Comparison of ENCODE assay signal across 16 mouse cellular contexts in the genomic region with DNA sequence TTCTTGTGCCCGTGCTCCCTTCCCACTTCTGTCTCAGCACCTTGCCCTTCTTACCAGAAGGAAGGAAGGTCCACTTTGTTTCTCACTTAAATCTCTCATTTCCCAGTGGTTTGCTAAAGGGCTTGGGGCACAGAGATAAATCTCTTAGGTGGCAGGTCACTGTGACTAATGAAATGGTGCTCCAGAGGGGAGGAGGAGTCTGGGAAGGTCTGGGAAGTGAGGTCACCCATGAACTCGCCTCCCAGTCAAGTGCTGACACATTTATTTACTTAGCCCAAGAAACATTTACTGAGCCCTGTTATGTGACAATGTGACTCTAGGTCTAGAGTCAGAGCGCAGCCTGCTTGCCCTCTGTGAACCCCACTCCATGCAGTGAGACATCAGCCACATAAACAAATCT. TPM values are rescaled to one million over a fixed set of nuclear protein-coding genes. Genes with fewer than 3 reads are reported as not detected.
DNase-seq lines count a peak whose midpoint lies in the region; ATAC-seq and TF ChIP-seq lines count a peak whose summit lies in the region.
"Had no signal": no experiment of that assay in that cellular context is flagged by ENCODE, and none has a peak within 500 bp of the region (broad histone marks: within the 10 kb centered on the region; RNA-seq: fewer than 3 reads in every experiment).

No protein-coding gene starts in this region.

- WGBS in intestine, postnatal 0 days: 5% methylated on average over 3 of the region's 3 CpGs
- under 1% methylated on average over 3 of the region's 3 CpGs for WGBS in lung, embryonic 14.5 days
- WGBS in midbrain, embryonic 15.5 days: 42% methylated on average over 3 of the region's 3 CpGs

- H3K4me3 ChIP-seq in intestine, postnatal 0 days (ENCODE audit: low read depth, low read length): no peak overlapping the region
- H3K4me3 ChIP-seq in lung, embryonic 14.5 days (ENCODE audit: low read depth, low read length): no peak overlapping the region
- H3K4me3 ChIP-seq in midbrain, embryonic 15.5 days: no peak overlapping the region
- H3K4me3 ChIP-seq: erythroblast, embryonic 14.5 days; heart, embryonic 15.5 days had no signal

- no peak for TF ChIP-seq CTCF in intestine, postnatal 0 days (IDR thresholded peaks at IDR 0.05; ENCODE audit: low read depth)
- TF ChIP-seq CTCF in lung, embryonic 14.5 days (IDR thresholded peaks at IDR 0.05; ENCODE audit: low read depth): no peak

- no peaks in the 10 kb centered on the region for H3K36me3 ChIP-seq in intestine, postnatal 0 days (ENCODE audit: control insufficient read depth, insufficient read depth)
- no peaks in the 10 kb centered on the region for H3K36me3 ChIP-seq in lung, embryonic 14.5 days (ENCODE audit: insufficient read depth)
- no peaks in the 10 kb centered on the region for H3K36me3 ChIP-seq in midbrain, embryonic 15.5 days (replicated peaks)
- H3K36me3 ChIP-seq: heart, embryonic 15.5 days had no signal

- no peaks in the 10 kb centered on the region for H3K4me1 ChIP-seq in intestine, postnatal 0 days (replicated peaks; ENCODE audit: control insufficient read depth, insufficient read depth, low read length)
- peaks cover 4% of the 10 kb centered on the region; the same call in 1 of the 2 replicates for H3K4me1 ChIP-seq in lung, embryonic 14.5 days (ENCODE audit: insufficient read depth)
- H3K4me1 ChIP-seq in midbrain, embryonic 15.5 days: peaks cover 37% of the 10 kb centered on the region

- DNase-seq in 416B (ENCODE audit: low read depth) (peak; percentile 54), NIH3T3 (ENCODE audit: low read depth) (peak; percentile 47)
- DNase-seq in lung, embryonic 14.5 days: peak; percentile 61
- DNase-seq in heart, postnatal 10 days: no peak
- no peak for DNase-seq in gastrocnemius, postnatal 10 days
- no peak for DNase-seq in thymus, postnatal 14 days
- DNase-seq: cerebellum, postnatal 25 days; left cerebral cortex, postnatal 4 days; right cerebral cortex, postnatal 4 days; thymus, postnatal 36 days had no signal

- no peak overlapping the region; the same call in 1 of the 2 replicates for H3K9ac ChIP-seq in intestine, postnatal 0 days (ENCODE audit: low read depth, low read length)
- H3K9ac ChIP-seq in lung, embryonic 14.5 days: no peak overlapping the region
- no peak overlapping the region for H3K9ac ChIP-seq in midbrain, embryonic 15.5 days
- H3K9ac ChIP-seq: heart, embryonic 15.5 days had no signal

- H3K27me3 ChIP-seq in intestine, postnatal 0 days (replicated peaks; ENCODE audit: control insufficient read depth, insufficient read depth, low read length): peaks cover 32% of the 10 kb centered on the region
- peaks cover 29% of the 10 kb centered on the region for H3K27me3 ChIP-seq in lung, embryonic 14.5 days (ENCODE audit: insufficient read depth, low read length)
- H3K27me3 ChIP-seq in midbrain, embryonic 15.5 days (replicated peaks): no peaks in the 10 kb centered on the region

- 0 out of 2 replicates have a peak, but pooled peaks have one; percentile 9 for ATAC-seq in intestine, postnatal 0 days
- peak; percentile 39; the same call in 1 of the 2 replicates for ATAC-seq in lung, embryonic 14.5 days (ENCODE audit: insufficient read depth)
- ATAC-seq in midbrain, embryonic 15.5 days (replicated peaks): no peak
- ATAC-seq: inflammation-experienced regulatory T-cells, adult 6 months had no signal

- no peak overlapping the region for H3K4me2 ChIP-seq in intestine, postnatal 0 days (replicated peaks; ENCODE audit: low read depth)
- no peak overlapping the region for H3K4me2 ChIP-seq in lung, embryonic 14.5 days
- H3K4me2 ChIP-seq in midbrain, embryonic 15.5 days: no peak overlapping the region
- H3K4me2 ChIP-seq: heart, embryonic 15.5 days had no signal

- intact Hi-C loops in heart, postnatal 10 days (cut with DNase I): no loop called here

- H3K27ac ChIP-seq in intestine, postnatal 0 days (ENCODE audit: low read depth, low read length): no peak overlapping the region
- H3K27ac ChIP-seq in lung, embryonic 14.5 days (ENCODE audit: low read depth): no peak overlapping the region
- H3K27ac ChIP-seq in midbrain, embryonic 15.5 days: no peak overlapping the region
- H3K27ac ChIP-seq: heart, embryonic 15.5 days had no signal

- no peaks in the 10 kb centered on the region for H3K9me3 ChIP-seq in intestine, postnatal 0 days (ENCODE audit: control insufficient read depth)
- no peaks in the 10 kb centered on the region for H3K9me3 ChIP-seq in lung, embryonic 14.5 days (ENCODE audit: low read depth, low read length)
- H3K9me3 ChIP-seq in midbrain, embryonic 15.5 days: no peaks in the 10 kb centered on the region
- H3K9me3 ChIP-seq: heart, embryonic 15.5 days had no signal

RNA-seq across cellular contexts. Expression of a gene that starts 2.6 kb away (rescaled TPM):
- 0.04 TPM in 2 replicates for polyA plus RNA-seq in intestine, postnatal 0 days (2015; fragmentation: Nextera tagmentation; extraction: Ambion mirVana)
- polyA plus RNA-seq in lung, embryonic 14.5 days (2014; fragmentation: Nextera tagmentation; extraction: Ambion mirVana): 0.05 and 0.16 TPM in 2 replicates
- not detected for total RNA-seq in heart, postnatal 10 days (2021)
- polyA plus RNA-seq in midbrain, embryonic 15.5 days (2015; fragmentation: Nextera tagmentation; extraction: Ambion mirVana): 10.6 and 12.7 TPM in 2 replicates
- total RNA-seq in gastrocnemius, postnatal 10 days (2021): under 1 TPM; 0.16 to 0.31 TPM
- total RNA-seq: MEL had no signal
- polyA plus RNA-seq: erythroblast, embryonic 14.5 days had no signal

Comparison
In these comparisons a context has a peak if more than half of its experiments do, and no peak if none do; other contexts are left out.
1. DNase-seq: peak in 416B (single experiment), NIH3T3 (single experiment) and lung, embryonic 14.5 days (single experiment); none in heart, postnatal 10 days (0 of 2), gastrocnemius, postnatal 10 days (single experiment) and thymus, postnatal 14 days (single experiment).
2. RNA of a gene that starts 2.6 kb away (polyA plus RNA-seq): 10.6 to 12.7 TPM in midbrain, embryonic 15.5 days; 0.05 to 0.16 TPM in lung, embryonic 14.5 days and 0.04 TPM in intestine, postnatal 0 days; every median in the first group is over 10 times any median in the second.